Mouse (Mus musculus) intestine, embryonic 15.5 days (tissue): Measurements from ENCODE around the gene Stard9. TPM values are rescaled to one million over a fixed set of nuclear protein-coding genes. Genes with fewer than 3 reads are reported as not detected.

ENCODE experiments used
- ATAC-seq: fragments of 200-750 bp; cut with Nextera tagmentation; 2 replicates; pipeline ENCODE4 v1.8.0; 2017; ENCODE audit warnings: moderate TSS enrichment, moderate library complexity
- H3K27ac ChIP-seq: fragments of 300-500 bp; sonication (generic); 2 replicates; pipeline ENCODE4 v1.5.1; 2015; ENCODE audit warnings: mild to moderate bottlenecking, inconsistent platforms
- H3K27me3 ChIP-seq: fragments of 300-500 bp; sonication (generic); replicated peaks from 2 replicates; pipeline ENCODE4 v1.6.1; 2015; ENCODE audit warnings: inconsistent platforms
- H3K36me3 ChIP-seq: fragments of 300-500 bp; sonication (generic); 2 replicates; pipeline ENCODE4 v1.6.1; 2015; ENCODE audit warnings: inconsistent platforms
- H3K4me1 ChIP-seq: fragments of 300-500 bp; sonication (generic); replicated peaks from 2 replicates; pipeline ENCODE4 v1.6.1; 2015; ENCODE audit warnings: inconsistent platforms
- H3K4me2 ChIP-seq: fragments of 300-500 bp; sonication (generic); replicated peaks from 2 replicates; pipeline ENCODE4 v1.6.1; 2015; ENCODE audit warnings: mild to moderate bottlenecking, inconsistent platforms
- H3K4me3 ChIP-seq: fragments of 300-500 bp; sonication (generic); replicated peaks from 2 replicates; pipeline ENCODE4 v1.5.1; 2015; ENCODE audit warnings: inconsistent platforms
- H3K9ac ChIP-seq: fragments of 300-500 bp; sonication (generic); 2 replicates; pipeline ENCODE4 v1.6.1; 2015; ENCODE audit warnings: inconsistent platforms
- H3K9me3 ChIP-seq: fragments of 300-500 bp; sonication (generic); 2 replicates; pipeline ENCODE4 v1.6.1; 2016; ENCODE audit warnings: inconsistent platforms
- WGBS: fragments of 180-500 bp; shearing (Covaris S2); methylation state at CpG from one replicate; pipeline ENCODE4 v1.1.7; 2015; 5-methylcytosine and 5-hydroxymethylcytosine counted together
- polyA plus RNA-seq: library from polyadenylated mRNA; unstranded; fragments of >200 nt; fragmentation: Nextera tagmentation; extraction: Ambion mirVana; gene quantifications from 2 replicates; pipeline ENCODE4 v1.2.1, GENCODE M21; 2015

The Stard9 gene
- polyA plus RNA-seq, 1 experiment from 2014 or later = 2.9 TPM

GRCm38 (mm10) chr2:120710154-120710553, 81.2 kb downstream of the Stard9 start:
- Histone ChIP-seq H3K9me3 (no peaks in the 10 kb centered on the region), H3K9ac (no peak overlapping the region), H3K27ac (no peak overlapping the region), H3K27me3 (no peaks in the 10 kb centered on the region), H3K4me1 (no peaks in the 10 kb centered on the region), H3K4me3 (no peak overlapping the region), H3K4me2 (no peak overlapping the region), H3K36me3 (peaks cover 15% of the 10 kb centered on the region)
- WGBS = 85% methylated on average over 3 of the region's 3 CpGs
- ATAC-seq = no peak

GRCm38 (mm10) chr2:120710948-120711347, 82.0 kb downstream of the Stard9 start:
- ATAC-seq = no peak
- Histone ChIP-seq H3K27ac (no peak overlapping the region), H3K4me3 (no peak overlapping the region), H3K4me1 (no peaks in the 10 kb centered on the region), H3K27me3 (no peaks in the 10 kb centered on the region), H3K9ac (no peak overlapping the region), H3K4me2 (no peak overlapping the region), H3K9me3 (no peaks in the 10 kb centered on the region), H3K36me3 (peaks cover 15% of the 10 kb centered on the region)
- 79% methylated on average over 3 of the region's 3 CpGs for WGBS

GRCm38 (mm10) chr2:120713441-120713840, 84.5 kb downstream of the Stard9 start:
- no peaks in the 10 kb centered on the region for H3K9me3 ChIP-seq
- peaks cover 22% of the 10 kb centered on the region for H3K36me3 ChIP-seq

GRCm38 (mm10) chr2:120718496-120718895, 89.6 kb downstream of the Stard9 start:
- Histone ChIP-seq H3K4me1 (no peaks in the 10 kb centered on the region), H3K9ac (no peak overlapping the region), H3K4me3 (no peak overlapping the region), H3K36me3 (peaks cover 35% of the 10 kb centered on the region), H3K27ac (no peak overlapping the region), H3K4me2 (no peak overlapping the region), H3K9me3 (no peaks in the 10 kb centered on the region), H3K27me3 (no peaks in the 10 kb centered on the region)
- no peak for ATAC-seq
- 97% methylated on average over 8 of the region's 8 CpGs for WGBS

More at GRCm38 (mm10) chr2:120713441-120713840, 84.5 kb downstream of the Stard9 start:
- Histone ChIP-seq H3K4me3 (no peak overlapping the region), H3K4me2 (no peak overlapping the region), H3K27ac (no peak overlapping the region), H3K9ac (no peak overlapping the region), H3K27me3 (no peaks in the 10 kb centered on the region), H3K4me1 (no peaks in the 10 kb centered on the region)
- 94% methylated on average over 3 of the region's 3 CpGs for WGBS
- no peak for ATAC-seq

DNA sequence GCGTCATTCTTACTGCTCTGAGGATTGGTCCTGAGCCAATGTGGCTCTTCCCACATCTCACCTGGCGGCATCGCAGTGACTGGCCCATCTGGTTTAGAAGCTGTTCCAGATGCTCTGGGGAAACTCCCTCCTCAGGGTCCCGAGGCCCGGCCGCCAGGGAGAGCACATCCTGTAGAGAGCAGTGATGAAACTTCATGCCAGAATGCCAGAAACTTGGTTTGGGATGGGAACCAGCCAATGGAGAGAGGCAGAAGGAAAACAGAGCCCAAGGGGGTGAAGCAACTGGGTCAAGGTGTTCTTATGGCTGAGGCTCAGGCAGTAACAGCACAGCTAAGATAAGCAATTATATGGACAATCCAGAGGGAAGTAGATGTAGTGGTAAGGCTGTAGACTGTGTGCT, 91.9 kb downstream of the Stard9 start:
- Histone ChIP-seq H3K9ac (no peak overlapping the region), H3K27me3 (no peaks in the 10 kb centered on the region), H3K36me3 (peaks cover 38% of the 10 kb centered on the region), H3K4me3 (no peak overlapping the region), H3K9me3 (no peaks in the 10 kb centered on the region), H3K27ac (no peak overlapping the region), H3K4me2 (no peak overlapping the region), H3K4me1 (no peaks in the 10 kb centered on the region)
- no peak for ATAC-seq
- 89% methylated on average over 6 of the region's 6 CpGs for WGBS

GRCm38 (mm10) chr2:120721911-120722310, 93.0 kb downstream of the Stard9 start:
- Histone ChIP-seq H3K27me3 (no peaks in the 10 kb centered on the region), H3K36me3 (peaks cover 42% of the 10 kb centered on the region), H3K4me3 (no peak overlapping the region), H3K9ac (no peak overlapping the region), H3K4me1 (no peaks in the 10 kb centered on the region), H3K9me3 (no peaks in the 10 kb centered on the region), H3K27ac (no peak overlapping the region), H3K4me2 (no peak overlapping the region)
- 83% methylated on average over 2 of the region's 2 CpGs for WGBS
- no peak for ATAC-seq

- Histone ChIP-seq H3K4me1 (no peaks in the 10 kb centered on the region), H3K4me3 (no peak overlapping the region), H3K27ac (no peak overlapping the region), H3K36me3 (peaks cover 43% of the 10 kb centered on the region), H3K9me3 (no peaks in the 10 kb centered on the region), H3K4me2 (no peak overlapping the region), H3K9ac (no peak overlapping the region), H3K27me3 (no peaks in the 10 kb centered on the region)
- no peak for ATAC-seq
- WGBS = 85% methylated on average over 8 of the region's 8 CpGs
Measured at GRCm38 (mm10) chr2:120722491-120722890, 93.6 kb downstream of the Stard9 start.

DNA sequence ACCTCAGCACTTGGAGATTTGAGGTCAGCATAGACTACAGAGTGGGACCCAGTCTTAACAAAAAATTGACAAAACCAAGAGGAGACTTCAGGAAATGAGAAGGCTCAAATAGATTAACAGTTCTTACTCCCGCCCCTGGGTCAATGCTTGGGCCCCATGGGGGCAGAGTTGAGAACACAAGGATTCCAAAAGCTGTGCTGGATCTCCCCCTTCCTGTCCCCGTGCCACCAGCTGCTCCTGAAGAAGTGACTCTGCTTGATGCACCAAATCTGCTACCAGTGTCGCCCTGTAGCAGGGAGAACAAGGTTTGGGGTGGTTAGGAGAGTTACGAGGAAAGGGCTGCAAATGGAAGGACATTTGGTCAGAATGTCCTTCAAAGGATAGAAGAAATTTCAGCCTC, 94.7 kb downstream of the Stard9 start:
- Histone ChIP-seq H3K9me3 (no peaks in the 10 kb centered on the region), H3K4me1 (no peaks in the 10 kb centered on the region), H3K36me3 (peaks cover 39% of the 10 kb centered on the region), H3K27ac (no peak overlapping the region), H3K4me3 (no peak overlapping the region), H3K27me3 (no peaks in the 10 kb centered on the region), H3K9ac (no peak overlapping the region), H3K4me2 (no peak overlapping the region)
- 80% methylated on average over 4 of the region's 4 CpGs for WGBS
- ATAC-seq = no peak

- Histone ChIP-seq H3K4me1 (no peaks in the 10 kb centered on the region), H3K27ac (no peak overlapping the region), H3K9me3 (no peaks in the 10 kb centered on the region), H3K4me3 (no peak overlapping the region), H3K36me3 (peaks cover 38% of the 10 kb centered on the region), H3K9ac (no peak overlapping the region), H3K27me3 (no peaks in the 10 kb centered on the region), H3K4me2 (no peak overlapping the region)
- ATAC-seq = no peak
- 81% methylated on average over 6 of the region's 6 CpGs for WGBS
Measured at GRCm38 (mm10) chr2:120724176-120724575, 95.3 kb downstream of the Stard9 start.

DNA sequence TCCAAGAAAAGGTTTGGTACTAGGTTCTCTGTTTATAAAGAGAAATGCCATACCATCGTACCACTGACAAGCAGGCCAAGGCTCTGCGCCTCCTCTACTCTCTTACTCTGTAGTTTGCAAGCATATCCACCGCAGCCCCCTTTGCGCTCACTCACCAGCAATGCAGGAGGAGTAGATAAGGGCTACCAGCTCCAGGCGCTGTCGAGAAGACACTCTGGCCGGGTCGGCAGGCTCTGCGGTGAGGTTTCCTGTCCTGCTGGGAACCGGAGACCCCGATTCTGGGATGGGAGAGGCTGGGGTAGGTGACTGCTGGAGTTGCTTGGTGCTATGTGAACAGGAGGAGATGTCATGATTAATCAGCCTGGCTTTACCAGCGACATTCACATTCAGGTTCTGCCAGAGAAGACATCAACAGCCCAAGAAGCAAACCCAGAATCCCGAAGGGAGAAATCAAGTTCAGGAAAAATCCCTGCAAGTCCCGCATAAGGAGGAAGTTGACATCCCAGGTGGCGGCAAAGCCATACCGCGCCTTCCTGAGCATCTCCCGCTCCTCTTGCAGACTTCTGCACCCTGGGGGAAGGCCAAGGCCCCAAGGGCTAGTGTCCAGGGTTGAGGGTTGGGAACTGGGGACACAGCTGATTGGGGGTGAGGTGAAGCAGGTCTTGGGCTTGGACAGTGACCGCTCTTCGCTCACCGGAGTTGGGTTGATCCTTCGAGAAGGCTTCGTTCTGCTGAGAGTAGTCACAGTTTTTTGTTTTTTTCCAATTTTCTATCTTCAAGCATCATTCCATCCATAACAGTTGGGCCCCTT, 101.1 kb downstream of the Stard9 start:
- H3K9me3 ChIP-seq = no peaks in the 10 kb centered on the region
- H3K36me3 ChIP-seq = peaks cover 11% of the 10 kb centered on the region
- peaks cover 11% of the 10 kb centered on the region; the same call in 1 of the 2 replicates for H3K4me1 ChIP-seq
- peak overlapping the region; percentile 94 for H3K4me2 ChIP-seq
- H3K9ac ChIP-seq = peak overlapping the region; percentile 95
- WGBS = 6% methylated on average over 23 of the region's 23 CpGs
- no peak overlapping the region for H3K27ac ChIP-seq
- H3K4me3 ChIP-seq = peak overlapping the region; percentile 93
- H3K27me3 ChIP-seq = no peaks in the 10 kb centered on the region
- ATAC-seq = no peak

DNA sequence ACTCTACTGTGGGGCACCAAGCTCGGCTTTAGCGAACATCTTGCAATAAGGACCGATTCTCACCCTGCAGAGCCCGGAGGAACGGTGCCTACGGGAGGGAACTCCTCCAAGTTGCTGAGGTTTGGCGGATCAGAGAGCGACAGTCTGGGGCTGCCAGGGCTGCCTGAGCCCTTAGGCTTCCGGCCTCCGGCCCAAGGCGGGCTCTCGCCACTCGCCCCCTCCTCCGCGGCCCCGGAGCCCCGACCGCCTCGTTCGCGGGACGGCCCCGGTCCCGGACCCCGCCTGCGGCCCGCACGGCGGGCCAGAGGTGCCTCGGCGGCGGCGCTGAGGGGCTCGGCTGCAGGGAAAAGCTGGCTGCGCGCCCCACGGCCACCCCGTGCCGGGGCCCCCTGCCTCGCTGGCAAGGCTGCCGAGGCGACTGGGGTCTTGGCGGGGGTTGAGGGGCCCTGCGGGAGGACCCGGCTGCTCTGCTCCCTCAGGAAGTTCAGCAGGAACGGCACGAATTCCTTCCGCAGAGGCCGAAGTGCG, 101.8 kb downstream of the Stard9 start:
- H3K9ac ChIP-seq = peak overlapping the region; percentile 95
- H3K4me2 ChIP-seq = peak overlapping the region; percentile 94
- H3K27me3 ChIP-seq = no peaks in the 10 kb centered on the region
- H3K27ac ChIP-seq = peak overlapping the region; percentile 96
- peaks cover 11% of the 10 kb centered on the region; the same call in 1 of the 2 replicates for H3K4me1 ChIP-seq
- WGBS = under 1% methylated on average over 50 of the region's 50 CpGs
- ATAC-seq = peak; percentile 55
- H3K9me3 ChIP-seq = no peaks in the 10 kb centered on the region
- peak overlapping the region; percentile 93 for H3K4me3 ChIP-seq
- peaks cover 11% of the 10 kb centered on the region for H3K36me3 ChIP-seq

GRCm38 (mm10) chr2:120731167-120731862, 102.4 kb downstream of the Stard9 start:
- WGBS = under 1% methylated on average over 61 of the region's 61 CpGs
- ATAC-seq = peak; percentile 99

More at GRCm38 (mm10) chr2:120731167-120731862, 102.4 kb downstream of the Stard9 start:
- Histone ChIP-seq H3K4me2 (peak overlapping the region; percentile 94), H3K27me3 (no peaks in the 10 kb centered on the region), H3K4me3 (peak overlapping the region; percentile 93), H3K4me1 (peaks cover 11% of the 10 kb centered on the region; the same call in 1 of the 2 replicates), H3K36me3 (peaks cover 9% of the 10 kb centered on the region), H3K9ac (peak overlapping the region; percentile 95), H3K9me3 (no peaks in the 10 kb centered on the region), H3K27ac (peak overlapping the region; percentile 96)
